Mouse (Mus musculus): ENCODE measurements at regions not wholly inside any gene's neighbourhood (a gene's known extent, or its start where the extent isn't known, plus 50 kb on each side); places are given as distances from the start of the nearest gene placed in this dataset.

- TF ChIP-seq CTCF (IDR thresholded peaks at IDR 0.05; ENCODE audit: borderline replicate concordance, insufficient read depth, low read depth, low read length) (no peak), POLR2A (IDR thresholded peaks at IDR 0.05; ENCODE audit: borderline replicate concordance, insufficient read depth, low read length) (no peak)
Measured at GRCm38 (mm10) chr11:84638353-84638752, 113.0 kb upstream of the Lhx1 start.
